Mouse (Mus musculus): ENCODE results near the gene Nrde2. TPM values are rescaled to one million over a fixed set of nuclear protein-coding genes. Genes with fewer than 3 reads are reported as not detected.

The Nrde2 gene
- polyA plus RNA-seq, 1 experiment, result 0.22 TPM

- Histone ChIP-seq H3K4me3 (replicated peaks) (no peak overlapping the region), H3K4me1 (ENCODE audit: control insufficient read depth) (peaks cover 11% of the 10 kb centered on the region), H3K36me3 (ENCODE audit: control insufficient read depth) (peaks cover 95% of the 10 kb centered on the region), H3K27me3 (ENCODE audit: control insufficient read depth) (no peaks in the 10 kb centered on the region), H3K9me3 (ENCODE audit: control insufficient read depth, low read length) (no peaks in the 10 kb centered on the region)
- TF ChIP-seq TAL1 (IDR thresholded peaks at IDR 0.05; ENCODE audit: low read length) (no peak), GATA1 (IDR thresholded peaks at IDR 0.05; ENCODE audit: low read length) (no peak)
Observed at GRCm38 (mm10) chr12:100115982-100116381, 43.5 kb downstream of the Nrde2 start.

- peaks cover 35% of the 10 kb centered on the region for H3K4me1 ChIP-seq (ENCODE audit: control insufficient read depth)
- H3K9me3 ChIP-seq (ENCODE audit: control insufficient read depth, low read length), result no peaks in the 10 kb centered on the region
- no peaks in the 10 kb centered on the region for H3K27me3 ChIP-seq (ENCODE audit: control insufficient read depth)
- TF ChIP-seq TAL1 (IDR thresholded peaks at IDR 0.05; ENCODE audit: low read length) (no peak), GATA1 (IDR thresholded peaks at IDR 0.05; ENCODE audit: low read length) (no peak)
- peaks cover 36% of the 10 kb centered on the region for H3K36me3 ChIP-seq (ENCODE audit: control insufficient read depth)
- peak within 1 kb of the TSS; percentile 79 for H3K4me3 ChIP-seq (replicated peaks)
Observed at GRCm38 (mm10) chr12:100109986-100110696, 49.3 kb downstream of the Nrde2 start, which contains the start of gene Psmc1. TSS of gene Psmc1 (plus strand) at chr12:100110154.

GRCm38 (mm10) chr12:100107436-100107835 is 52.0 kb downstream of the Nrde2 start:
- Histone ChIP-seq H3K36me3 (ENCODE audit: control insufficient read depth) (peaks cover 14% of the 10 kb centered on the region), H3K27me3 (ENCODE audit: control insufficient read depth) (no peaks in the 10 kb centered on the region), H3K9me3 (ENCODE audit: control insufficient read depth, low read length) (no peaks in the 10 kb centered on the region), H3K4me3 (replicated peaks) (no peak overlapping the region), H3K4me1 (ENCODE audit: control insufficient read depth) (peaks cover 35% of the 10 kb centered on the region)
- no peak for TF ChIP-seq TAL1 (IDR thresholded peaks at IDR 0.05; ENCODE audit: low read length)
- no peak for TF ChIP-seq GATA1 (IDR thresholded peaks at IDR 0.05; ENCODE audit: low read length)

- no peaks in the 10 kb centered on the region for H3K27me3 ChIP-seq (ENCODE audit: control insufficient read depth)
- peaks cover 3% of the 10 kb centered on the region for H3K36me3 ChIP-seq (ENCODE audit: control insufficient read depth)
- H3K4me3 ChIP-seq (replicated peaks), result no peak overlapping the region
- H3K4me1 ChIP-seq (ENCODE audit: control insufficient read depth), result peaks cover 28% of the 10 kb centered on the region
- TF ChIP-seq TAL1 (IDR thresholded peaks at IDR 0.05; ENCODE audit: low read length) (no peak), GATA1 (IDR thresholded peaks at IDR 0.05; ENCODE audit: low read length) (no peak)
- H3K9me3 ChIP-seq (ENCODE audit: control insufficient read depth, low read length), result no peaks in the 10 kb centered on the region
Observed at GRCm38 (mm10) chr12:100106275-100106895, 53.1 kb downstream of the Nrde2 start.

GRCm38 (mm10) chr12:100104530-100104929 is 54.9 kb downstream of the Nrde2 start:
- no peak overlapping the region for H3K4me3 ChIP-seq (replicated peaks)
- H3K9me3 ChIP-seq (ENCODE audit: control insufficient read depth, low read length), result no peaks in the 10 kb centered on the region
- TF ChIP-seq TAL1 (IDR thresholded peaks at IDR 0.05; ENCODE audit: low read length), result no peak
- TF ChIP-seq GATA1 (IDR thresholded peaks at IDR 0.05; ENCODE audit: low read length), result no peak
- H3K36me3 ChIP-seq (ENCODE audit: control insufficient read depth), result no peaks in the 10 kb centered on the region
- peaks cover 16% of the 10 kb centered on the region for H3K4me1 ChIP-seq (ENCODE audit: control insufficient read depth)
- H3K27me3 ChIP-seq (ENCODE audit: control insufficient read depth), result no peaks in the 10 kb centered on the region

DNA sequence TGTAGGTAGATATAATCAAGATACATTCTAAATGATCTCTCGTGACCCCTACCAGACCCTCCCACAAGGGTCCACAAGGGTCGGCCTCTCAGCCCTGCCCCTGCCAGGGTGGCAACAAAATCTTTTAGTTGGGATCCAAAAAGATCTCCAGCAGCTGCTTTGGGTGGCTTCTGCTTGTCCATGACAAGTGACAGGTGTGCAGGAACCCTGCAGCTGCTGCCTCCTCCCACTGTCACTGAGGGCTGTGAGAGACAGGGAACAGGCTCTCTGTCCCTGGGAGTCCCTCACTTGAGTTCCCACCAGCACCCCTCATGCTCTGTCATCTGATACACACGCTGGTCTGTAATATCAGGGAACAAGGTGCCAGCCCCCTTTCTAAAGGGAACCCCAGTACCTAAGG is 57.8 kb downstream of the Nrde2 start:
- H3K9me3 ChIP-seq (ENCODE audit: control insufficient read depth, low read length), result no peaks in the 10 kb centered on the region
- H3K4me3 ChIP-seq (replicated peaks), result no peak overlapping the region
- no peaks in the 10 kb centered on the region for H3K36me3 ChIP-seq (ENCODE audit: control insufficient read depth)
- peaks cover 4% of the 10 kb centered on the region for H3K4me1 ChIP-seq (ENCODE audit: control insufficient read depth)
- no peaks in the 10 kb centered on the region for H3K27me3 ChIP-seq (ENCODE audit: control insufficient read depth)
- TF ChIP-seq GATA1 (IDR thresholded peaks at IDR 0.05; ENCODE audit: low read length) (no peak), TAL1 (IDR thresholded peaks at IDR 0.05; ENCODE audit: low read length) (no peak)

DNA sequence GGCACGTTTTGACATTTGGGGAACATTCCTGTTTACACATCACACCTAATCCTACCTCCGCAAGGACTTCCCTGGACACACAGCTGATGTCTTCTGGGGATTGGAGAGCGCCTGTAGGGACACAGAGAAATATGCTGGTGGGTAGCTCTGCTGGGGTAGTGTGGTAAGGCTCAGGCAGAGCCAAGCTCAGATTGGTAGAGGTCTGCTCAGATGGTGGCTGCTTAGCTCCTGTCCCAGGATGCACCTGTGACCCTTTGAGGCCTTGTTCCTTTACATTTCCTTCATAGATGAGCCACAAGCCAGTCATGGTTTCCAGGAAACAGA is 58.8 kb downstream of the Nrde2 start:
- Histone ChIP-seq H3K9me3 (ENCODE audit: control insufficient read depth, low read length) (no peaks in the 10 kb centered on the region), H3K36me3 (ENCODE audit: control insufficient read depth) (no peaks in the 10 kb centered on the region), H3K4me3 (replicated peaks) (no peak overlapping the region), H3K4me1 (ENCODE audit: control insufficient read depth) (no peaks in the 10 kb centered on the region), H3K27me3 (ENCODE audit: control insufficient read depth) (no peaks in the 10 kb centered on the region)
- TF ChIP-seq GATA1 (IDR thresholded peaks at IDR 0.05; ENCODE audit: low read length), result no peak
- no peak for TF ChIP-seq TAL1 (IDR thresholded peaks at IDR 0.05; ENCODE audit: low read length)

GRCm38 (mm10) chr12:100099971-100100706 is 59.3 kb downstream of the Nrde2 start:
- Histone ChIP-seq H3K27me3 (ENCODE audit: control insufficient read depth) (no peaks in the 10 kb centered on the region), H3K4me3 (replicated peaks) (no peak overlapping the region), H3K4me1 (ENCODE audit: control insufficient read depth) (no peaks in the 10 kb centered on the region), H3K36me3 (ENCODE audit: control insufficient read depth) (no peaks in the 10 kb centered on the region), H3K9me3 (ENCODE audit: control insufficient read depth, low read length) (no peaks in the 10 kb centered on the region)
- TF ChIP-seq TAL1 (IDR thresholded peaks at IDR 0.05; ENCODE audit: low read length) (no peak), GATA1 (IDR thresholded peaks at IDR 0.05; ENCODE audit: low read length) (no peak)

DNA sequence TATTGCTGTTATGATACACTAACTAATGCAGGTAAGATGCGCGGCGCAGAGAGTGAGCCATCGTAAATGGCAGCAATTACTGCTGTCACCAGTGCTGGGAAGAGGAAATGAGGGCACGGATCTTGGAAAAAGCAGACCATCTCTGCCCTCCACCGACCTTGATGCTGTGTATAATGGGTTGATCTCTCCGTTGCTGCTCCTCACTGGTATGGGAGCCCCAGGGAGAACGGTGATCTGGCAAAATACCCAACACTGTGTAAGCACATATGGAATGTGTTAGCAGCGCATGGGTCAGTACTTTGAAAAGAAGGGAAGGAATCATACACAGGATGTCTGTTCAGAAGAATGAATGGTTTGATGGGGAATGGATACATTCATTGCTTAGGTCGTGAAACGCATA is 66.4 kb downstream of the Nrde2 start:
- Histone ChIP-seq H3K27me3 (ENCODE audit: control insufficient read depth) (no peaks in the 10 kb centered on the region), H3K9me3 (ENCODE audit: control insufficient read depth, low read length) (no peaks in the 10 kb centered on the region), H3K36me3 (ENCODE audit: control insufficient read depth) (no peaks in the 10 kb centered on the region), H3K4me1 (ENCODE audit: control insufficient read depth) (no peaks in the 10 kb centered on the region), H3K4me3 (replicated peaks) (no peak overlapping the region)
- TF ChIP-seq TAL1 (IDR thresholded peaks at IDR 0.05; ENCODE audit: low read length) (no peak), GATA1 (IDR thresholded peaks at IDR 0.05; ENCODE audit: low read length) (no peak)

Data from erythroblast, embryonic 14.5 days (primary cell).